Mouse (Mus musculus): ENCODE measurements around the gene Pemt.

DNA sequence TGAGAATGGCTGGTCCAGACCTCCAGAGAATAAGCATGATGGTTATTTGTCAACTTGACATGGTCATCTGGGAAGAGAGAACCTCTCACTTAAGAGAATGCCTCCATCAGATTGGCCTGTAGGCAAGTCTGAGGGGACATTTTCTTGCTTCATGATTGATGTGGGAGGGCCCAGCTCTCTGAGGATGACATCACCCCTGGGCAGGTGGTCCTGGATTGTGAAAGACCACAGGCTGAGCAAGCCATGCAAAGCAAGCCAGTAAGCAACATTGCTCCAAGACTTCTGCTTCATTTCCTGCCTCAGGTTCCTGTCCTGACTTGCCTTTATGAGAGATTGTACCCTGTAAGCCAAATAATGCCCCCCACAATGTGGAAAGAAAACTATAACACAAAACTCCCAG lies 26.8 kb upstream of the Pemt start:
- TF ChIP-seq EP300 (IDR thresholded peaks at IDR 0.05; ENCODE audit: low read depth): no peak
- no peak for TF ChIP-seq CTCF (IDR thresholded peaks at IDR 0.05; ENCODE audit: low read depth)

All from heart, postnatal 0 days (tissue).